Mouse (Mus musculus) liver, embryonic 14.5 days (tissue): Measurements from ENCODE around the gene Rpl27.

ENCODE experiments used
- CTCF ChIP-seq: IDR thresholded peaks from 2 replicates; pipeline ENCODE4 v1.5.1; 2016; ENCODE audit warnings: antibody characterized with exemption, low read depth, control low read depth
- EP300 ChIP-seq: IDR thresholded peaks from 2 replicates; pipeline ENCODE4 v1.6.1; 2016; ENCODE audit warnings: antibody characterized with exemption, low read depth

DNA sequence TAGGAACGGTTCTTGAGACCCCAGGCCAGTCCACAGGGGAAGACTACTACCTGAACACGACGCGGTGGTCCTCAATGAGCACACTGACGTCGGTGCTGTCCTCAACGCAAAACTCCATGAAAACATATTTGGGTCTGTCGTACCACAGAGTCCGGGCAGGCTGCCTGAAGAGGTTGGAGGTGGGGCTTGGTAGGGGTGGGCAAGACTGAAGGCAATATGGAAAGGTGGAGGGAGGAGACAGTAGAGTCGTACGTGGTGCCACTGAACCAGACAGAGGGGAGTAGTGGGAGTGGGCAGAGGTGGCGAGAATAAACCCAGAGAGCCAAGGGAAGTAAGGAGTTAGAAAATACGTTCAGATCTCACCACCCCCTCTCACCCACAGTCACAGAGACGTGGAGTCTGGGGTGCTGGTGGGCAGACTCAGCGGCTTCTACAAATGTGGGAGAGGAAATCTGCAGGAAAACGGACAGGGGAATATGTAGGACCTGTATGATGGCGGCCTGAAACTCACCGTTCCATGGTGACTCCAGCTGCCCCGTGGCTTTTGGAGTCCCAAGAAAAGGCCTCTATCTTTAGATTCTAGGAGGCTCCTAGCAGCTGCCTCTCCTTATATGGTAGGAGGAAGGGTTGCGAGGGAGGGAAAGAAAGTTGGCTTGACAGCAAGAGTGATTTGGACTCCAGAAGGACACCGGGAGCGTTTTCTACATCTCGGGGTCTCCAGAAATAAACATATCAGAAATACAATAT, 17.8 kb upstream of the Rpl27 start, which contains the start of gene Gm27029:
- TF ChIP-seq CTCF = no peak
- no peak for TF ChIP-seq EP300
